Mouse (Mus musculus): ENCODE results near the gene S100a4. TPM values are rescaled to one million over a fixed set of nuclear protein-coding genes. Genes with fewer than 3 reads are reported as not detected.

S100a4 gene
- total RNA-seq, 2 experiments from 2014 or later = 7.6 to 9.5 TPM

DNA sequence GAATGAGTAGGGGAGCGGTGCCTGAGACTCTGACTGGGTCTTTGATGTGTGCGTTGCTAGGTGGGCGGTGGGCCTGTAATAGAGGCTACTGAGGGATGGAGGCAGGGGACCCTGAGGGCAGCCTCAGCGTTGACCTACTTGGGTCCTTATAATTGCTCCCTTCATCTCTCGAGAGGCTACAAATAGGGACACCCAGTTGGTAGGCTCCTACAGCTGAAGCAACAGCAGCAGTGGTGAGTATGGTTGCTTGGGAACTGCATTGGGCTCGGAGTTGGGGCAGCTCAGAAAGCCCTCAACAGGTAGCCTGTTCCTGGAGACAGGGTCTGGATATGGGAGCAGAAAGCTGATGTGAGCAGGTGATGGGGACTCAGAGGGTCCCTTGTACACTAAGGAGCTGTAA is 3.5 kb upstream of the S100a4 start:
- no peak for DNase-seq

DNA sequence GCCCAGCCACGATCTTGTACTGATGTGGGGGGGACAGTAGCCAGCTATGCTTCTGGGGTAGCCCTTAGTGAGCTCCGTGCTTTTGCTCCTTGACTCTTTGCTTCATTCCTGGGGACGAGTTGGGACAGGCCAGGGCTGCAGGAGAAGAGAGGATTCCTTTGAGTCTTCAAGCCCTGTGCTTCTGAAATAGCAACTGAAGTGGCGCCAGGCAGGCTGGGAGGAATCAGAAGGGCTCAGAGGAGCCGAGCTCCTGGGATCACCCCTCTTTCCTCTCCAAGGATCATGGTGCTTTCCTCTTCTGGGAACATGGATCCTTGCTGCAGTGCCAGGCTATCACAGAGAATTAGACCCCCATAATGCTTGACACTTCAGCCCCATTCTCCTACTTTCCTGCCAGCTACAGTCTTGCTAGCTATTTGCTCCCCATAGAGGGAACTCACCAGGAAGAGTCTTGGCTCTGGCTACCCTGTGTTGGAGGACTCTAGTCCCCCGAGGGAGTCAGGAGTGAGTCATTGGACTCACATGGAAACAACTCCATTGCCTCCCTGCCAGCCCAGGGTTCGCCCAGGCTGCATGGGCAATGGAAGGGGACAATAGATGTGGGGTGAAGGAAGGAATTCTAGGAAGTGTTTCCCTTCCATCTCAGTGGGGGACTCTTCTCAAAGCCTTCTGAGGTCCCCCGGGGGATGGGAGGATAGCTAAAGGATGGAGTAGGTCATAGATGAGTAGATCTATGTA is 2.9 kb upstream of the S100a4 start:
- DNase-seq = no peak

DNA sequence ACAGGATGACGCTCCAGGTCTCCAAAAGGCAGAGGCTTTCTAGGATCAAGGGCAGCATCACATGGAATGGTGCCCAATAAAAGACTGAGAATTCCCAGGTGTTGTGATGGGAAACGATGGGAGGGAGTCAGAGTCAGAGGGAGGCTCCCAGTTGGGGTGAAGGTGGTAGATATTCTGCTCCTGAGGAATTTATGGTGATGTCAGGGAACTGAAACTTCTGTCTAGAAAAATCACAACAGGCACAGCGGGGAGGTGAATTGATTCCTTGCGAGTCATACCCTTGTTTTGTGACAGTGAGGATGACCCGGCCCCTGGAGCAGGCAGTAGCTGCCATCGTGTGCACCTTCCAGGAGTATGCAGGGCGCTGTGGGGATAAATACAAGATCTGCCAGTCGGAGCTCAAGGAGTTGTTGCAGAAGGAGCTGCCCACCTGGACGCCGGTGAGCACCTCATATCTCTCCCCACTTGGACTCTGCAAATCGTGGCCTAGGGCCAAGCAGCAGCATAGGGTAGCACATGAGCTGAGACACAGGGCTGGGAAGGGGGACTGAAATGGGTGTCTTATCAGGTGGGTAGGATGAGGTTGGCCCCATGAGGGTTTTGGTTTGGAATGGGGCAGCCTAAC is 2.0 kb upstream of the S100a4 start, which contains the start of gene Gm42674:
Gene Gm42674, plus strand, starts transcription at position 419 of the 625 bp plus-strand sequence.
- no peak for DNase-seq

DNA sequence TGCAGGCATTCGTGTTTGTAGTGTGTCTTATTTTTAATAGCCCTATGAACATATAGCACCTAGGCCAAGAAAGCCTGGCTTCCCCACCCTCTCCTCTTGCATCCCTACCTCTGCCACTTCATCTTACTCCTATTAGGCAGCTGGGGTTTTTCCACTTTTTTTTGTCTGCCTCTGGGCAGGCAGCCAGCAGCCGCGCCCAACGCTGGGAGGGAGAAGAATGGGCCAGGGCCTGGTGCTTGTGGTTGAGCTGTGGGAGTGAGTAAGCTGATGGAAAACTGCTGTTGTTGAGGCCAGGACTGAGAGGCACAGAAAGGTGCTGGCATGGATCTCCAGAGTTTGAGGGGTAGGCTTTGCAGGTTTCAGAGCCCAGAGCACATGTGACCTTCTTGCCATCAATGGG is 845 bp downstream of the S100a4 start:
- peak; percentile 86 for DNase-seq

DNA sequence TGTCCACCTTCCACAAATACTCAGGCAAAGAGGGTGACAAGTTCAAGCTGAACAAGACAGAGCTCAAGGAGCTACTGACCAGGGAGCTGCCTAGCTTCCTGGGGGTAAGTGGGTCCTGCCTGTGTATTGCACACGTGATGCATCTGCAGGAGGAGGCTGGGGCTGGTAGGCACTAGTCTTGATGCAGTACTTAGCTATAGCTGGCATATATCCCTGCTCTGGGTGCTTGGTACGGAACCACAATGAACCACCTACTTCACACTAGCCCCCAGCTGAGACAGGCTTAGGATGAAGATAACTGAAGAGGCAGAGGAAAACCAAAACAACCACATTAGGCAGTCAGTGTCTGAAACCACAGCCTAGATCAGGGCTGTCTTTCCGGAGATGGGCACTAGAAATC is 1.5 kb downstream of the S100a4 start:
- no peak for DNase-seq

DNA sequence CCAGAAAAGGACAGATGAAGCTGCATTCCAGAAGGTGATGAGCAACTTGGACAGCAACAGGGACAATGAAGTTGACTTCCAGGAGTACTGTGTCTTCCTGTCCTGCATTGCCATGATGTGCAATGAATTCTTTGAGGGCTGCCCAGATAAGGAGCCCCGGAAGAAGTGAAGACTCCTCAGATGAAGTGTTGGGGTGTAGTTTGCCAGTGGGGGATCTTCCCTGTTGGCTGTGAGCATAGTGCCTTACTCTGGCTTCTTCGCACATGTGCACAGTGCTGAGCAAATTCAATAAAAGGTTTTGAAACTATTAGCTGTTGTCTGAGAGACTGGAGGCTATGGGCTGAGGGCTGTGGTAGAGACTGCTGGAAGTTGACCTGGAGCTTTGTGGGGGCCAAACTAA is 2.2 kb downstream of the S100a4 start:
- no peak for DNase-seq

DNA sequence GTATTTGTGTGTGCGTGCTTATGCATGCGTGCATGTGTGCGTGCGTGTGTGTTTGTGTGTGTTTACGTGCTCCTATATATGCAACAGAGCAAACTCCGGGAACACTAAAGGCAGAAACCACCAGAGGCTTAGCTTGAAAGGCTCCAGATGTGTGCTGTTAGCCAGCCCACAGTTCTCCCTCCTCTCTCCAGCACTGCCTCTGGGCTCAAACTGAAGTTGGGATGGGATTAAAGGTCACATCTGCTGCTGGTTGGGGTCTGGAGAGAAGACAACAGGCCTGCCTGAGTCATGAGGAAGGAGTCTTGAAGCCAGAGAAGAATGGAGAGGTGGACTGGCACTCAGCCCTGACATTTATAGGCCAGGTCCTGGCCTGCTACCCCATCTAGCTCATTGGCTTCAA is 2.6 kb downstream of the S100a4 start:
- DNase-seq = no peak

DNA sequence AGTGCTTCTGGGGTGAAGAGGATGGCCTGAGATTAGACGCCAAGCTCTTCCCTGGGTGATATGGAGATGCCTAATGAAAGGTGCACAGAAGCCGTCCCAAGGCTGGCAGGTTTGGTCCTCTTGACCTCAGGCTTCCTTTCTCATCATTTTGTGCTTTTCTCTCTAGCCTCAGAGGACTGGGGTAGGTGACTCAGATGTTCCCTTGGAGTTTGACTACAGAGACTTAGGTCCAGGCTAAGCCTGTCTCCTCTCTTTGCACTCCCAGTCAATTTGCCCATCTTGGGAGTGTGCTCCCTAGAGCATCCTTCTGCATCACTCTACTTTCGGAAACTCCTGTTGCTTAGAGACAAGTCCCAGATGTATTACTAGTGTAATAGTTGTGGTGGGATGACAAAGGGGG is 3.8 kb downstream of the S100a4 start:
- no peak for DNase-seq

DNA sequence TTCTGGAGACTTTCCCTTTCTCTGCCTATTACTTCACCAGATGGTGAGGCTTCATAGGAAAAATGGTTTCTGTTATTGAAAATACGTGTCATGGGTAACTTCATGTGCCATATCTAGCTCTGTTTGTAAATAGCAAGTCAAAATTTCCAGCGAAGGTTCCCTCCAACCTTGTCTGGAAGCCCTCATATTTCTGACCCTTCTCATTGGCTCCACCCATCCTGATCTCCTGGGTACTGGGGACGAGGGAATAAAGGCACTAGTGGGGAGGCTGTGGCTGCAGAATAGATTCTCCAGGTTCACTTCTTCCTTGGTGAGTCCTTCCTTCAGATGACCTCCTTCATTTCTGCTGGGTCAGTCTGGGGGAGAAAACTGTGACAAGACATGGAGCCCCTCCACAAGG is 4.7 kb downstream of the S100a4 start, which contains the start of gene S100a5:
Gene S100a5, plus strand, starts transcription at position 301 of the 400 bp plus-strand sequence.
- no peak for DNase-seq

DNA sequence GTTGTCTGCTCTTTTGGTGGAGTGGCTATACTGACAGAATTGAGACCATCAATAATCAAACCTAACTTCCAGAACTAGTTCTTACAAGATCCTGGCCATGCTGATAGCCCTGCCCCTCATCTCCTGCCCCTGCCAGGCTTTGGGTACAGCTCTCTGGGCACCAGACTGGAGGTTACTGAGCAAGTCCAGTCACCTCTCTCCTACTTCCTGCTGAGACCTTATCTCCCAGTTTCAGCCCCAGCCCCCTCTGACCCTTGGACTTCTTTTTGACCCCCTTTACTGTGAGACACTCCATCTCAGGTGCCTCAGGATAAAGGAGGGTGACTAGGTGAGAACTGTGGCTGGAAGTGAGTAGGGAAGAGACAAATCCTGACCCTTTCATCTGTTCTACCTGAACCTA is 5.5 kb downstream of the S100a4 start:
- DNase-seq = no peak

DNA sequence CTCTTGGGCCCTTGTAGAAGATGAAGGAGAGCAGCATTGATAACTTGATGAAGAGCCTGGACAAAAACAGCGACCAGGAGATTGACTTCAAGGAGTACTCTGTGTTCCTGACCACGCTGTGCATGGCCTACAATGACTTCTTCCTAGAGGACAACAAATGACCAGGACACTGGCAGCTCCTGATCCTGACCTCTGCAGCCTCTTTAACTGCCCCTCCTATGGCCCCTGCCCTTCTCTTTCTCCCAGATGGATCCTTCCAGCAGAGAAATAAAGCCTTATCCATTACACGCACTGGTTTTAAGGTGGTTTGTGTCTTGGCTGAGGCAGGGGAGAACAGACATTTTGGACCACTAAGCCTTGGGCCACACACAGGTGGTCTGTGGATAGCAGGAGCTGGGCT is 7.9 kb downstream of the S100a4 start:
- no peak for DNase-seq

DNA sequence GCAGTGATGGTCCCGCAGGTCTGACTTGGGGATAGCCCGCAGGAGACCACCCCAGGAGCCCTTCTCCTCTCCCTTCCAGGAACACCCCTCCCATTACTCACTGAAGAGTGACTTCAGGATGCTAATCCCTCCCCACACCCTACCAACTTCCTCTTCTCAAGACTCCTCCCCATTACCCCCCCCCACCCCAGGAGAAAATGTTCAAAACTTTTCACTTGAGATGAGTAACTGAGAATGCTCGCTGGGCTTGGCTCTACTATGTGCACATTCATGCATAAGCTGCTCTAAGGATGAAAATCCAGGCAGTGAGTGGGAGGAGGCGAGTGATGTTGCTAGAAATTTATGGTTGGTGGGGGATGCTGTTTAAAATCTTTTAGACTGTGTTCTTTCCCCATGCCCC is 8.5 kb downstream of the S100a4 start:
- no peak for DNase-seq

DNA sequence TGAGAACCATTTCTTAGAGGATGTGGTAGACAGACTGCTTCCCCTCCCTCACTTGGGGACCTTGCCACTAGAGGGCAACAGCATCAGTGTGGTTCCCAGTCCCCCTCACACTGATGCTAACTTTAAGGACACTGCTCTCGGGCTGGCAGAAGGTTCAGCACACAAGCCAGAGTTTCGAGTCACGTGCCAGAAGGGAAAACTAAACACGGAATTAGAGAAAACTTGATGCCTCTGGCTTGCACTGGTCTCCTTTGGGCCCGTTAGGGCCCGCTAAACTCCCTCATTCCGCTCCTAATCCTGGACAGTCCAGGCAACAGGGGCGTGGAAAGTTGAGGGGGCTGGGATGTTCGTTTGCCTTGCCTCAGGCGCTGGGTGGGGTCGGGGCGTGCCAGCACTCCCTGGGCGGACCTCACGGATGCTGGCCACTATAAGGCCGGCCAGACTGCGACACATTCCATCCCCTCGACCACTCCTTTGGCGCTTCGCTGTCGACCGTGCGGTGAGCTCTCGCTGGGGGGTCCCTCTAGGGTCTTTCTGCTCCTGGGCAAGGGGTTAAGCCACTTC is 9.2 kb downstream of the S100a4 start, which contains the start of gene S100a6:
Gene S100a6, plus strand, starts transcription at position 155 of the 564 bp plus-strand sequence.
- peak; percentile 71 for DNase-seq

DNA sequence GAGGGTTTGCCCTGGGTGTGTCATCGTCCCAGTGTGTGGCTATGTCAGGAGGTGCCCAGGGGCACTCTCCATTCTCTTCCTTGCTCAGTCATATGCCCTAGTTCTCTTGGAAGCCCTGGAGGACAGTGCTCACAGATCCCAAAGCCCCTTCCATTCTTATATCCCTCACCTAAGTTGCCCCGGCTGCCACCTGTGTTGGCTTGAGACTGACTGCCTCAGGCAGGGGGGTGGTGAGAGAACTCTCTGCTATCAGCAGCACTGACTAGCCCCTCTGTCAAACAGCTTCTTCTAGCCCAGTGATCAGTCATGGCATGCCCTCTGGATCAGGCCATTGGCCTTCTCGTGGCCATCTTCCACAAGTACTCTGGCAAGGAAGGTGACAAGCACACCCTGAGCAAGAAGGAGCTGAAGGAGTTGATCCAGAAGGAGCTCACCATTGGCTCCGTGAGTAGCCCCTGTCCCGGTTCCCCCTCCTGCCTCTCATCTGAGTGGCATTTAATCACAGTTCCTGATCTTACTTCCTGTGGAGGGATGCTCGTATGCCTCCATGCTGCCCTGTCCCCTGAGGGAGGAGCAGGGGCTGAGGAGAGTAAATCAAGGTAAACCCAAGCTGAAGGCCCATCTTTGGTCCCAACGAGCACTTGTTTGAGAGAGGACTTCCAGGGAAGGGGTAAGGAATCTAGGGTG is 10.0 kb downstream of the S100a4 start:
- no peak for DNase-seq

DNA sequence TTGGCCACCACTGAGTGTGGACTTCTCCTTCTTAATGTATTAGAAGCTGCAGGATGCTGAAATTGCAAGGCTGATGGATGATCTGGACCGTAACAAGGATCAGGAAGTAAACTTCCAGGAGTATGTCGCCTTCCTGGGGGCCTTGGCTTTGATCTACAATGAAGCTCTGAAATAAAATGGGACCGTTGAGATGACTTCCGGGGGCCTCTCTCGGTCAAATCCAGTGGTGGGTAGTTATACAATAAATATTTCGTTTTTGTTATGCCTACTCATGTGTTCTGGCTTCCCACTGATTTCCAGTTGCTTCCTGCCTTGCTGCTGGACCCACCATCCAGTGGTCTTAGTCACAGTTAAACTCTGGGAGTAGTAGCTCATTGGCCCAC is 10.6 kb downstream of the S100a4 start:
- DNase-seq = no peak

DNA sequence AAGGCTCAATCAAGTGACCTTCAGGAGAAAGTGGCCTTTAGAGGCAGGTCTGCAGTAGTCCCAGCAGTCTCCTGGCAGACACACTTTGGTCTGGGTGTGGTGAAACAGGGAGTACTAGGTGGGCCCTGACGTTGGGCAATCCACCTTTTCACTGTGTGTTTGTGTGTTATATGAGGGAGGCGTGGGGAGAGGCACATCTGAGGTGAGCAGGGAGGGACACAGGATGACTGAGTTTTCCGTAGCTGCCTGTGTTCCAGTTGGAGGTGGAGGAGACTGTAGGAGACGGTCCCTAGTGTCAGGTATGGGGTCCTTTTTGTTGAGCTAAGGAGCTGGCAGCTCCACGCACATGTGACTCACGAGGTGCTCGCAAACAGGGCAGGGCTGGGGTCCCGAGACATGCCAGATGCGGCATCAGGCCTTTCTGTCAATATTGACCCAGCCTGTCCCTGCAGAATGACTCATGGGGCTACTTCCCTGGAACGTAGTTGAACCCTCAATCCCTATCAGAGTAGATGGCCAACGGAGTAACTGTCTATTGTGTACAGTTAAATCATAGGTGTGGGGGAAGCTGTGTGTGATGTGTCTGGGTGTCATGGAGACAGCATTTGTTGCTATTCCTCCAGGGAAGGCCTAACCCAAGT is 11.2 kb downstream of the S100a4 start:
- no peak for DNase-seq

DNA sequence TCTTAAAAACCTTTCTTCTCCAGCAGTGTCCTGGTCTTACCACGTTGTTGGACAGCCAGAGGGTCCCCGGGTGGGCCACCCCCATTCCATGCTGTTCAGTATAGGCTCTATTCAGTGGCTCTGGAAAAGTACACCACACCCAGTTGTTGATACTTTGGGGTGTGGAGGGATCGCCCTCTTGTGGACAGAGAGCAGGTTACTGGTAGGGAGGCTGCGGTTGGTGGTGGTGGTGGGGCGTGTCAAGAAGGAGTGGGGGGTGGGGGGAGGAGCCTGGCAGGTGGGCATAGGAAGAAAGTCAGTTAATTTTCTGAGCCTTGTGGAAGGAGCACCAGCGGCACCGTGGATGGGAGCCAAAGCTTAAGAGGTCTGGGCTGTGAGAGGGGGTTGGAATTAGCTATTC is 11.8 kb downstream of the S100a4 start:
- peak; percentile 84 for DNase-seq

DNA sequence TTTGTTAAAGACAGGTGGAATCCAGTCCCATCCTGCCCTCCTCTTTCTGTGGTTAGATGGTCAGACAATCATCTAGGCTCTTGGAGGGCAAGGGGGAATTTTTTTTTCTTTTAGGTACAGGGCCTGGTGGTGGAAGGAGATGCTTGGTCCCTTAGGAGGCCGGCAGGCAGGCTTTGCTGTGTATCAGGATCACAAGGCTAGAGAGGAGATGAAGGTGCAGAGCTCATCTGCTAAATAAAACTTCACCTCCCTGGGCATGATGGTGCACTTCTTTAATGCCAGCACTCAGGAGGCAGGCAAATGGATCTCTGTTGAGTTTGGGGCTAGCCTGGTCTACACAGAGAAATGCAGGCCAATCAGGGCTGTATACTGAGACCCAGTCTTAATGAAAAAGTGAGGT is 12.3 kb downstream of the S100a4 start:
- DNase-seq = no peak

DNA sequence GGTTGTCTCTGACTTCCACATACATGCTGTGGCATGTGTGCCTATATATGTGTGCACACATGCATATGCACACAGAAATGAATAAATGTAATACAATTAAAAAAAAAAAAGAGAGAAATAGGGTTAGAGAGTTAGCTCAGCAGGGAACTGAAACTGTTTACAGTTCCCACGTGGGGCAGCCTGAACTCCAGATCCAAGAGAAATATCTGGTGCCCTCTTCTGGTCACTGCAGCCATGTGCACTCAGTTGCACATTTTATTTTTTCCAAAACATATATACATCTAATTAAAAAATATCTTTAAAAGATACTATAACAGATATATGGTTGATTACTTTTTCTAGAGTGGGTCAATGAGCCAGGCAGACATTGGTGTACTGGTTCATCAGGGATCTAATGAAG is 14.0 kb downstream of the S100a4 start:
- no peak for DNase-seq

DNA sequence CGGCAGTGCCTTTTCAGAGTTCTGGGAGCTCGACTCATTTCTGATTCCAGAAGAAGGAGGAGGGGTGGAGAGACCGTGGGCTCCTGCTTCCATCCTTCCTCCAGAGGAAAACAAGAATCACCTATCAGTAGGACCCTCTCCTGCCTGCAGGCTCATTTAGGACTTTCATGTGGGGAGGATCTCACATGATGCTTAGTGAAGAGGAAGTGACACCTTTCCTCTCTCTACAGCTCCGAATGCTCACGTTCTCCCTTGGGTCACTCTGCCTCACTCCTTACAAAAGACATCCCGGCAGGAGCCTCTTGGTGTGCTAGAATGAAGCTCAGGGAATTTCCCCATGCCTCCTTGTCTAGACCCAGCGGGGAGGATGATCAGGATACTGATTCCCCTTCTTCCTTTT is 18.0 kb downstream of the S100a4 start:
- no peak for DNase-seq

DNA sequence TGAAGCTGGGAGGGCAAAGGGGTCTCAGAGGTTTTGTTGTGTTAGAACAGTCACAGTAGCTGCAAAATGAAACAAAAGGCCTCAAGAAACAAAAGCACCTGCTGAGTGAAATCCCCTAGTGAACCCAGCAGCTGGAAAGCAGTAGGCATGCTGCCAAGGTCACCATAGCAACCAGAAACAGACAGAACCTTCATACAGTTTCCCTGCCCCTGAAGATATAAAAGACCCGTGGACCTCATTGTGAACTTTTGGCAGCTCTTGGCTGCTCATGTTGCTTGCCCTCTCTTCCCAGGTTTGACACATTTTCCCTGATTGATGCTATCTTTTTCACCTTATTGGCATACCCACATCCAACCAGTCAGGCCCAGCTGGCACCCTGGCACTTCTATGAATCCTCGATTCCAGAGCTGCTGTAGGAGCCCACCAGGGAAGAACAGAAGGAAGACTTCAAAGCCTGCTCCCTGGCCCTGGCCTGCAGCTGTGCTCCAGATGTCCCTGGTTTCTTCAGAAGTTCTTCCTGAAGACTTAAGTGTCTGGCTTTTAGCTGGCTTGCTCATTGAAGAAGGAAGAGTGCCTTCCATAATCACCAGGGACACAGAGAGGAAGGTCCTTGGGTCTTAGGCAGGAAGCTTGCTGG is 20.0 kb downstream of the S100a4 start:
- peak; percentile 92 for DNase-seq

DNA sequence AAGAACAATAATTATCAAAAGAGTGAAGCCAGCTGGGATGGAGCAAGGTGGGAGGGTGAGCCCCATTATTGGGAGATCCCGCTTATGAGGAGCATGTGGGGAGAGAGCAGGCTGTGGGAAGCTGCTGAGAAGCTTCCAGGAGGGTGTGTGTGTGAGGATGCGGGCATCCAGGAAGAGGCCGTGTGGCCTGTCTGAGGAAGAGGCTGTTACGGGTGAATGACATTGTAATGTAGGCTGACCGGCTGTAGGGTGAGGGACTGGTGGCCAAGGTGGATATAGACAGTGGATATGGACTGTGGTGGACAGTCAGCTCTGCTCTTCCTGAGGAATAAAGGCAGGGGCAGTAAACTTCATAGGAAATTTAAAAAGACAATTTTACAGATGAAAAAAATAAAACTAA is 21.9 kb downstream of the S100a4 start:
- DNase-seq = no peak

All from heart, postnatal 4 days (tissue).